In genomic region chr14:55510125-55510731, GRCm38 (mm10) we compare ENCODE assay signal across 12 mouse cellular contexts. TPM values are rescaled to one million over a fixed set of nuclear protein-coding genes. Genes with fewer than 3 reads are reported as not detected.
A peak's percentile ranks its signal among the peaks of the same experiment; 100 is the strongest.
DNase-seq lines count a peak whose midpoint lies in the region; ATAC-seq and TF ChIP-seq lines count a peak whose summit lies in the region.
"Had no signal": no experiment of that assay in that cellular context is flagged by ENCODE, and none has a peak within 500 bp of the region (broad histone marks: within the 10 kb centered on the region; RNA-seq: fewer than 3 reads in every experiment).

Gene Cpne6 (plus strand): TSS chr14:55510445.

- H3K4me1 ChIP-seq in hindbrain, embryonic 13.5 days (replicated peaks): peaks cover 21% of the 10 kb centered on the region
- H3K4me1 ChIP-seq in hindbrain, embryonic 12.5 days: peaks cover 19% of the 10 kb centered on the region
- peaks cover 36% of the 10 kb centered on the region for H3K4me1 ChIP-seq in olfactory bulb, adult 2 months (ENCODE audit: control insufficient read depth, insufficient read depth, low read length)
- H3K4me1 ChIP-seq in liver, postnatal 0 days (ENCODE audit: insufficient read depth): no peaks in the 10 kb centered on the region
- H3K4me1 ChIP-seq: stomach, embryonic 15.5 days had no signal

- H3K27me3 ChIP-seq in hindbrain, embryonic 13.5 days: peaks cover 6% of the 10 kb centered on the region
- peaks cover 9% of the 10 kb centered on the region; the same call in 1 of the 2 replicates for H3K27me3 ChIP-seq in hindbrain, embryonic 12.5 days
- H3K27me3 ChIP-seq in liver, postnatal 0 days (ENCODE audit: insufficient read depth, low read length): peaks cover 18% of the 10 kb centered on the region

- TF ChIP-seq CTCF in olfactory bulb, adult 2 months (IDR thresholded peaks at IDR 0.05; ENCODE audit: insufficient read depth, low read depth, low read length): no peak
- no peak for TF ChIP-seq CTCF in liver, postnatal 0 days (IDR thresholded peaks at IDR 0.05; ENCODE audit: low read depth)

- H3K9ac ChIP-seq in hindbrain, embryonic 13.5 days: 0 out of 2 replicates have a peak within 1 kb of the TSS, but pooled peaks have one; percentile 46
- no peak within 1 kb of the TSS for H3K9ac ChIP-seq in hindbrain, embryonic 12.5 days
- H3K9ac ChIP-seq in liver, postnatal 0 days (replicated peaks): no peak within 1 kb of the TSS
- H3K9ac ChIP-seq: liver, embryonic 12.5 days; stomach, embryonic 15.5 days had no signal

- no peak within 1 kb of the TSS for H3K4me2 ChIP-seq in hindbrain, embryonic 13.5 days
- H3K4me2 ChIP-seq in hindbrain, embryonic 12.5 days (replicated peaks): no peak within 1 kb of the TSS
- H3K4me2 ChIP-seq in liver, postnatal 0 days (ENCODE audit: low read depth, low read length): no peak within 1 kb of the TSS
- H3K4me2 ChIP-seq: liver, embryonic 12.5 days; stomach, embryonic 15.5 days had no signal

- peaks cover 8% of the 10 kb centered on the region; the same call in 1 of the 2 replicates for H3K36me3 ChIP-seq in hindbrain, embryonic 13.5 days
- 0 out of 2 replicates have a peak, but pooled peaks cover 6% of the 10 kb centered on the region for H3K36me3 ChIP-seq in hindbrain, embryonic 12.5 days
- no peaks in the 10 kb centered on the region for H3K36me3 ChIP-seq in liver, postnatal 0 days (replicated peaks; ENCODE audit: insufficient read depth, low read length)
- H3K36me3 ChIP-seq: liver, embryonic 12.5 days; stomach, embryonic 15.5 days had no signal

- WGBS in hindbrain, embryonic 13.5 days: 70% methylated on average over 22 of the region's 22 CpGs
- WGBS in hindbrain, embryonic 12.5 days: 69% methylated on average over 19 of the region's 22 CpGs
- WGBS in olfactory bulb, adult 2 months: 30% methylated on average over 22 of the region's 22 CpGs
- 71% methylated on average over 17 of the region's 22 CpGs for WGBS in liver, postnatal 0 days (ENCODE audit: insufficient replicate concordance)

- peak; percentile 37; the same call in 1 of the 2 replicates for ATAC-seq in hindbrain, embryonic 13.5 days (ENCODE audit: low FRiP score)
- ATAC-seq in hindbrain, embryonic 12.5 days (ENCODE audit: low FRiP score): no peak
- peak; percentile 56 for ATAC-seq in frontal cortex, adult (ENCODE audit: low TSS enrichment)
- ATAC-seq in megakaryocyte progenitor cell, adult 5-6 weeks (replicated peaks; ENCODE audit: poor library complexity): no peak
- no peak for ATAC-seq in liver, postnatal 0 days
- ATAC-seq: liver, embryonic 12.5 days had no signal

- TF ChIP-seq EP300 in liver, postnatal 0 days (IDR thresholded peaks at IDR 0.05; ENCODE audit: low read depth): no peak

- H3K9me3 ChIP-seq in hindbrain, embryonic 13.5 days: no peaks in the 10 kb centered on the region
- no peaks in the 10 kb centered on the region for H3K9me3 ChIP-seq in hindbrain, embryonic 12.5 days (replicated peaks)
- H3K9me3 ChIP-seq in liver, postnatal 0 days (ENCODE audit: low read length): no peaks in the 10 kb centered on the region
- H3K9me3 ChIP-seq: liver, embryonic 12.5 days; stomach, embryonic 15.5 days had no signal

- H3K4me3 ChIP-seq in hindbrain, embryonic 13.5 days: no peak within 1 kb of the TSS
- H3K4me3 ChIP-seq in hindbrain, embryonic 12.5 days: no peak within 1 kb of the TSS
- H3K4me3 ChIP-seq in olfactory bulb, adult 2 months (ENCODE audit: insufficient read depth, low read depth, low read length): peak within 1 kb of the TSS; percentile 55
- H3K4me3 ChIP-seq in liver, postnatal 0 days (ENCODE audit: low read depth, low read length): no peak within 1 kb of the TSS
- H3K4me3 ChIP-seq: liver, embryonic 12.5 days; myocyte; stomach, embryonic 15.5 days had no signal

- no peak within 1 kb of the TSS for H3K27ac ChIP-seq in hindbrain, embryonic 13.5 days
- no peak within 1 kb of the TSS for H3K27ac ChIP-seq in hindbrain, embryonic 12.5 days
- H3K27ac ChIP-seq in olfactory bulb, adult 2 months (ENCODE audit: insufficient read depth, low read depth, low read length): peak within 1 kb of the TSS; percentile 94
- H3K27ac ChIP-seq in liver, postnatal 0 days (ENCODE audit: low read depth): no peak within 1 kb of the TSS
- H3K27ac ChIP-seq: liver, embryonic 12.5 days; stomach, embryonic 15.5 days had no signal

- TF ChIP-seq POLR2A in olfactory bulb, adult 2 months (IDR thresholded peaks at IDR 0.05; ENCODE audit: insufficient read depth, low read depth, low read length): peak; percentile 55

- no peak for DNase-seq in layer of hippocampus, postnatal 14 days (ENCODE audit: low spot score in 2 of 2)
- no peak for DNase-seq in liver, postnatal 0 days
- DNase-seq: adrenal gland, postnatal 36 days had no signal

RNA-seq across cellular contexts. Expression of gene Cpne6, which starts in this region (rescaled TPM):
- polyA plus RNA-seq in hindbrain, embryonic 13.5 days (2015; fragmentation: Nextera tagmentation; extraction: Ambion mirVana): 2.4 and 2.5 TPM in 2 replicates
- 0.83 and 1.4 TPM in 2 replicates for polyA plus RNA-seq in hindbrain, embryonic 12.5 days (2016; fragmentation: Nextera tagmentation; extraction: Ambion mirVana)
- 100 to 1,000 TPM; 544 to 545 TPM for total RNA-seq in layer of hippocampus, postnatal 14 days (2021)
- polyA plus RNA-seq in olfactory bulb, adult 2 months (2012; ENCODE audit: insufficient read depth, insufficient read length, low replicate concordance, missing spikeins): 357 TPM in 1 of 2 replicates, not detected in the other
- total RNA-seq in megakaryocyte progenitor cell, adult 5-6 weeks (2015): not detected in 2 replicates
- not detected in 2 replicates for total RNA-seq in megakaryocyte progenitor cell, adult 5-6 weeks (2017)
- polyA plus RNA-seq in liver, postnatal 0 days (2015; fragmentation: Nextera tagmentation; extraction: Ambion mirVana): not detected in 2 replicates
- total RNA-seq: adrenal gland, postnatal 36 days; ES-E14 had no signal
- polyA plus RNA-seq: liver, embryonic 12.5 days; myocyte had no signal

Comparison
In these comparisons a context has a peak if more than half of its experiments do, and no peak if none do; other contexts are left out.
1. RNA of gene Cpne6 (total RNA-seq): 544 to 545 TPM in layer of hippocampus, postnatal 14 days; not detected in megakaryocyte progenitor cell, adult 5-6 weeks; every median in the first group is over 100 times any median in the second.
2. ATAC-seq: peak in hindbrain, embryonic 13.5 days (single experiment) and frontal cortex, adult (single experiment); none in hindbrain, embryonic 12.5 days (single experiment), megakaryocyte progenitor cell, adult 5-6 weeks (single experiment) and liver, postnatal 0 days (single experiment).